In the genomic region with DNA sequence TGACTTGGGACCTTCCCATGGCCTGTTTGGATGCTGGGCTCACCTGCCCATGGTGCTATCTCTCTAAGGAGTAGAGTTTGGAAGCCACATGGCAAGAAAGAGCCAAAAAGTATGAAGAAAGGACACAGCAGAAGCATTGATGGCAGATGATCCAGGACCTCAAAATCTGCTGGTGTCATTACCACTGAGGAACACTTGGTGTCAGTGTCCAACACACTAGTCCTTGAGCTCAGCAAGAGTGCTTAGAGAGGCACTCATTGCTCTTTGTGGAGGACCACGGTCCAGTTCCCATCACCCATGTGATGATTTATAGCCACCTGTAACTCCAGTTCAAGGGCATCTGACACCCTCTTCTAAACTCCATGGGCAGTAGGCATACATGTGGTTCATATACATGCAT, we compare ENCODE assay signal across 23 mouse cellular contexts.
DNase-seq lines count a peak whose midpoint lies in the region; ATAC-seq and TF ChIP-seq lines count a peak whose summit lies in the region.
"Had no signal": no experiment of that assay in that cellular context is flagged by ENCODE, and none has a peak within 500 bp of the region (broad histone marks: within the 10 kb centered on the region; RNA-seq: fewer than 3 reads in every experiment).

No protein-coding gene starts in this region.

- H3K4me3 ChIP-seq in hindbrain, postnatal 0 days (ENCODE audit: low read length) = no peak overlapping the region
- no peak overlapping the region for H3K4me3 ChIP-seq in hindbrain, embryonic 10.5 days
- no peak overlapping the region for H3K4me3 ChIP-seq in midbrain, postnatal 0 days (ENCODE audit: low read depth, low read length)
- no peak overlapping the region for H3K4me3 ChIP-seq in midbrain, embryonic 15.5 days
- H3K4me3 ChIP-seq: embryonic facial prominence, embryonic 15.5 days; heart, embryonic 12.5 days; liver, embryonic 15.5 days; megakaryocyte, embryonic 14.5 days; neural tube, embryonic 15.5 days had no signal

- no peak overlapping the region for H3K27ac ChIP-seq in hindbrain, postnatal 0 days
- no peak overlapping the region for H3K27ac ChIP-seq in hindbrain, embryonic 10.5 days
- H3K27ac ChIP-seq in midbrain, postnatal 0 days (ENCODE audit: low read depth, low read length) = no peak overlapping the region
- no peak overlapping the region for H3K27ac ChIP-seq in midbrain, embryonic 15.5 days
- H3K27ac ChIP-seq: embryonic facial prominence, embryonic 15.5 days; liver, embryonic 15.5 days; neural tube, embryonic 15.5 days had no signal

- H3K9ac ChIP-seq in hindbrain, postnatal 0 days (replicated peaks; ENCODE audit: low read length) = no peak overlapping the region
- no peak overlapping the region for H3K9ac ChIP-seq in midbrain, postnatal 0 days (replicated peaks; ENCODE audit: low read length, poor library complexity, severe bottlenecking)
- H3K9ac ChIP-seq in midbrain, embryonic 15.5 days = no peak overlapping the region
- H3K9ac ChIP-seq: embryonic facial prominence, embryonic 15.5 days; heart, embryonic 12.5 days; liver, embryonic 15.5 days; neural tube, embryonic 15.5 days had no signal

- no peak for ATAC-seq in hindbrain, postnatal 0 days
- no peak for ATAC-seq in midbrain, postnatal 0 days (ENCODE audit: low FRiP score)
- no peak for ATAC-seq in midbrain, embryonic 15.5 days (replicated peaks)
- ATAC-seq: forebrain, embryonic 16.5 days had no signal

- peak; percentile 5 for DNase-seq in adrenal gland, postnatal 14 days
- no peak for DNase-seq in adrenal gland, postnatal 4 days (ENCODE audit: low spot score in 2 of 2)
- no peak for DNase-seq in hindbrain, postnatal 0 days (ENCODE audit: low spot score)
- DNase-seq in hindbrain, embryonic 10.5 days (ENCODE audit: low spot score) = no peak
- DNase-seq in midbrain, postnatal 0 days (ENCODE audit: low spot score) = no peak
- no peak for DNase-seq in gastrocnemius, adult 8-10 months (ENCODE audit: low spot score in 2 of 2)
- DNase-seq in testis, postnatal 14 days (ENCODE audit: low spot score) = no peak
- DNase-seq: adrenal gland, postnatal 25 days; cerebellum, adult 2 months; gastrocnemius, postnatal 36 days; kidney, adult 8-10 months; kidney, postnatal 25 days; lung, postnatal 10 days; midbrain, embryonic 14.5 days; right cerebral cortex, postnatal 14 days; thymus, adult 2 months had no signal

- no peaks in the 10 kb centered on the region for H3K36me3 ChIP-seq in hindbrain, postnatal 0 days (ENCODE audit: insufficient read depth, low read length)
- no peaks in the 10 kb centered on the region for H3K36me3 ChIP-seq in hindbrain, embryonic 10.5 days
- no peaks in the 10 kb centered on the region for H3K36me3 ChIP-seq in midbrain, postnatal 0 days (ENCODE audit: insufficient read depth, low read length)
- H3K36me3 ChIP-seq in midbrain, embryonic 15.5 days (replicated peaks) = no peaks in the 10 kb centered on the region
- H3K36me3 ChIP-seq: embryonic facial prominence, embryonic 15.5 days; heart, embryonic 12.5 days; liver, embryonic 15.5 days; neural tube, embryonic 15.5 days had no signal

- H3K4me1 ChIP-seq in hindbrain, postnatal 0 days (ENCODE audit: insufficient read depth, low read length) = no peaks in the 10 kb centered on the region
- no peaks in the 10 kb centered on the region for H3K4me1 ChIP-seq in hindbrain, embryonic 10.5 days (replicated peaks)
- H3K4me1 ChIP-seq in midbrain, postnatal 0 days (ENCODE audit: insufficient read depth, low read length) = no peaks in the 10 kb centered on the region
- H3K4me1 ChIP-seq in midbrain, embryonic 15.5 days = no peaks in the 10 kb centered on the region
- H3K4me1 ChIP-seq: embryonic facial prominence, embryonic 15.5 days; heart, embryonic 12.5 days; liver, embryonic 15.5 days; megakaryocyte, embryonic 14.5 days; neural tube, embryonic 15.5 days had no signal

- 71% methylated on average over 1 of the region's 1 CpGs for WGBS in hindbrain, postnatal 0 days
- 67% methylated on average over 1 of the region's 1 CpGs for WGBS in hindbrain, embryonic 10.5 days
- WGBS in midbrain, postnatal 0 days = 79% methylated on average over 1 of the region's 1 CpGs
- 67% methylated on average over 1 of the region's 1 CpGs for WGBS in midbrain, embryonic 15.5 days

- TF ChIP-seq CTCF in hindbrain, postnatal 0 days (IDR thresholded peaks at IDR 0.05; ENCODE audit: low read depth) = peak; percentile 33; the same call in 1 of the 2 replicates
- peak; percentile 30; the same call in 1 of the 2 replicates for TF ChIP-seq CTCF in midbrain, postnatal 0 days (IDR thresholded peaks at IDR 0.05)

- no peaks in the 10 kb centered on the region for H3K27me3 ChIP-seq in hindbrain, postnatal 0 days (ENCODE audit: insufficient read depth, low read length)
- no peaks in the 10 kb centered on the region for H3K27me3 ChIP-seq in hindbrain, embryonic 10.5 days (ENCODE audit: insufficient read depth, poor library complexity, severe bottlenecking)
- H3K27me3 ChIP-seq in midbrain, postnatal 0 days (ENCODE audit: insufficient read depth, low read length) = no peaks in the 10 kb centered on the region
- no peaks in the 10 kb centered on the region for H3K27me3 ChIP-seq in midbrain, embryonic 15.5 days (replicated peaks)
- H3K27me3 ChIP-seq: embryonic facial prominence, embryonic 15.5 days; heart, embryonic 12.5 days; liver, embryonic 15.5 days; megakaryocyte, embryonic 14.5 days; neural tube, embryonic 15.5 days had no signal

- no peak overlapping the region for H3K4me2 ChIP-seq in hindbrain, postnatal 0 days (ENCODE audit: low read depth, low read length)
- H3K4me2 ChIP-seq in midbrain, postnatal 0 days (ENCODE audit: low read depth, low read length, poor library complexity, severe bottlenecking) = no peak overlapping the region
- no peak overlapping the region for H3K4me2 ChIP-seq in midbrain, embryonic 15.5 days
- H3K4me2 ChIP-seq: embryonic facial prominence, embryonic 15.5 days; heart, embryonic 12.5 days; liver, embryonic 15.5 days; neural tube, embryonic 15.5 days had no signal

- no peaks in the 10 kb centered on the region for H3K9me3 ChIP-seq in hindbrain, postnatal 0 days (ENCODE audit: low read length)
- H3K9me3 ChIP-seq in hindbrain, embryonic 10.5 days = no peaks in the 10 kb centered on the region
- no peaks in the 10 kb centered on the region for H3K9me3 ChIP-seq in midbrain, postnatal 0 days (ENCODE audit: low read length)
- no peaks in the 10 kb centered on the region for H3K9me3 ChIP-seq in midbrain, embryonic 15.5 days
- H3K9me3 ChIP-seq: embryonic facial prominence, embryonic 15.5 days; liver, embryonic 15.5 days; megakaryocyte, embryonic 14.5 days; neural tube, embryonic 15.5 days had no signal
